Mouse (Mus musculus) small intestine, adult 2 months (tissue): ENCODE data around the gene Gm20422. TPM values are rescaled to one million over a fixed set of nuclear protein-coding genes. Genes with fewer than 3 reads are reported as not detected.

ENCODE experiments used
- H3K27ac ChIP-seq: fragments of 200-500 bp; 2 replicates; pipeline ENCODE4 v1.5.1; 2012; ENCODE audit warnings: low read depth, low read length, control low read depth, inconsistent platforms; ENCODE audit not compliant: insufficient read depth
- H3K27me3 ChIP-seq: fragments of 200-500 bp; 2 replicates; pipeline ENCODE4 v1.6.1; 2012; ENCODE audit warnings: mild to moderate bottlenecking, moderate library complexity, low read length, inconsistent platforms; ENCODE audit not compliant: control insufficient read depth, insufficient read depth
- H3K36me3 ChIP-seq: fragments of 200-500 bp; 2 replicates; pipeline ENCODE4 v1.6.1; 2012; ENCODE audit warnings: mild to moderate bottlenecking, low read length, control low read depth, inconsistent platforms; ENCODE audit not compliant: control insufficient read depth, insufficient read depth
- H3K4me1 ChIP-seq: fragments of 200-500 bp; 2 replicates; pipeline ENCODE4 v1.6.1; 2012; ENCODE audit warnings: low read length, inconsistent platforms, mixed read lengths; ENCODE audit not compliant: control insufficient read depth, insufficient read depth, insufficient read length
- H3K4me3 ChIP-seq: fragments of 200-500 bp; 2 replicates; pipeline ENCODE4 v1.5.1; 2012; ENCODE audit warnings: low read depth, mild to moderate bottlenecking, control low read depth, inconsistent platforms, low read length, moderate library complexity
- CTCF ChIP-seq: fragments of 200-500 bp; IDR thresholded peaks from 2 replicates; pipeline ENCODE4 v1.5.1; 2012; ENCODE audit warnings: low read depth, mild to moderate bottlenecking, control low read depth, inconsistent platforms, low read length, moderate library complexity, mixed read lengths; ENCODE audit not compliant: insufficient replicate concordance, insufficient read length; ENCODE audit errors: extremely low read depth
- POLR2A ChIP-seq: fragments of 200-500 bp; IDR thresholded peaks from 2 replicates; pipeline ENCODE4 v1.6.1; 2012; ENCODE audit warnings: low read depth, mild to moderate bottlenecking, control low read depth, inconsistent platforms, low read length, moderate library complexity
- WGBS: fragments of 180-500 bp; shearing (Covaris S2); methylation state at CpG from one replicate; pipeline ENCODE4 v1.1.7; 2018; 5-methylcytosine and 5-hydroxymethylcytosine counted together
- polyA plus RNA-seq: library from polyadenylated mRNA; depleted of rRNA; stranded (reverse); fragments of >200 nt; gene quantifications from 2 replicates; pipeline ENCODE4 v1.2.3, GENCODE M21; 2012

Gm20422 gene
- polyA plus RNA-seq, 1 experiment, result not detected

DNA sequence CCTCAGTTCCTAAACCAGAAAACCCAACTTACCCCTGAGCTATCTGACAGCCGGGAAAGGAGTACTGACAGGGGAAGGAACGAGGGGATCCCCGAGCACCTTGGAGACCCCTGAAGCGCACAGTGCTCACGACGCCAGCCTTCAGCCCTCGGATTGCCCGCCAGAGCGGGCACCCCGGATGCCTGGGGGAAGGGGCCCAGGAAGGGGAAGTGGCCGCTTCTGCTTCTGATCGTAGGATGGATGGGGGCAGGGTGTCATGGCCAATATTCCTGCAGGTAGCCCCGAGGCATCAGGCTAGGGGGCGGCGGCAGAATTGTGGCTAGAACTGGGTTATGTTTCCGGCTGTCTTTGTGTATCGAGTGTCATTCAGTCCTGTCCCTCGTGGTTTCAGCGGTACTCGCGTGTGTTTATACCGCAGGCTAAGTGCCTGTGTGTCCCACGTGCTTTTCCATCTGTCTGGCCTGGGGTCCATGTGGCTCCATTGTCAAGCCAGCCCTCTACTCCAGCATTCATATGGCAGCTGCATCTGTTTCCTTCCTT, 34.2 kb upstream of the Gm20422 start:
- H3K36me3 ChIP-seq, result peaks cover 56% of the 10 kb centered on the region
- WGBS, result under 1% methylated on average over 23 of the region's 23 CpGs

DNA sequence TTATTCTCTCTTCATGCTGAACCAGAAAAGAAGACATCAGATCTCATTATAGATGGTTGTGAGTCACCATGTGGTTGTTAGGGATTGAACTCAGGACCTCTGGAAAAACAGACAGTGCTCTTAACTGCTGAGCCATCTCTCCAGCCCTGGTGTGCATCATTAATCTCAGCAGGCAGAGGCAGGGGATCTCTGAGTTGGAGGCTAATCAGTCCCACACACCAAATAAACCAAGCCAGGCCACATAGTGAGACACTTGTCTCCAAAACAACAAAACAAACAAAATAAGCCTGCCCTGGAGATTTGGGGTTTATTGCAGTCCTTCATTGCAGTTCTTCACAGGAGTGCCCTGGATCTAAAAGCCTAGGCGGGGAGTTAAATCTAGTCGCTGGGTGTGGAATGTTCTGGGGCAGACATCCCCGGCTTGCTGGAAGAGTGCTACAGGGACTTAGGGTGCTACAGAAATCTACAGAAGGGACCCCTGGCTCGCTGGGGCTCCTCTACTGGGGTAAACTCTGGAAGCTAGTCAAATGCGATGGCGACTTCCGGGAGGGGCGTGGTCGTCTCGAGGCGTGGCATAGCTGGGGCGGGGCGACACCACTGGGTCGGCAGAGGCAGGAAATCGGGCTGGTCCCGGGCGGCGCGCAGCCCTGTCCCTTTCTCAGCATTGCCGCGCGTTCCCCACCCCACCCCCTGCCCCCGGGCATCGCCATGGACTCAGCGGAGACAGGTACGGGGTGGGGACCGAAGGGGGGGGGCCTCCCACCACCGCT, 33.6 kb upstream of the Gm20422 start, which contains the start of gene Gmip:
Gmip (plus strand) TSS at position 586 of the 770 bp plus-strand sequence.
- WGBS, result 4% methylated on average over 28 of the region's 28 CpGs

More for the DNA sequence above, 34.2 kb upstream of the Gm20422 start:
- TF ChIP-seq CTCF, result no peak
- TF ChIP-seq POLR2A, result no peak
- H3K27me3 ChIP-seq, result no peaks in the 10 kb centered on the region
- H3K4me3 ChIP-seq, result peak overlapping the region; percentile 89
- H3K4me1 ChIP-seq, result peaks cover 5% of the 10 kb centered on the region; the same call in 1 of the 2 replicates
- H3K27ac ChIP-seq, result no peak overlapping the region

DNA sequence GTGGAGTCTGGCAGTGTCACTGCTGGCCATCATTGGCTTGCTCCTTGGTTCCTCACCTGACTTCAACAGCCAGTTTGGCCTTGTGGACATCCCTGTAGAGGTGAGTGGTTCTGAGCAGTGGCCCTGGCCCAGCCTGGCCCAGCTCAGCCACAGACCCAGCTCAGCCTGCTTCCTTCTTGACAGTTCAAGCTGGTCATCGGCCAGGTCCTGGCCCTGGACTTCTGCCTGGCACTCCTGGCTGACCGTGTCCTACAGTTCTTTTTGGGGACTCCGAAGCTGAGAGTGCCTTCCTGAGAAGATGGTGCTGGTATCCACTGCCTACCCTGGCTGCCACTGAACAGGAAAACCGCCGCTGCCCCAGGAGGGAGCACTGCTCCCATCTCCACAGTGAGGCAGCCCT, 32.5 kb upstream of the Gm20422 start:
- Histone ChIP-seq H3K27me3 (no peaks in the 10 kb centered on the region), H3K36me3 (peaks cover 65% of the 10 kb centered on the region), H3K4me1 (peaks cover 5% of the 10 kb centered on the region; the same call in 1 of the 2 replicates), H3K27ac (no peak overlapping the region), H3K4me3 (no peak overlapping the region)
- 92% methylated on average over 5 of the region's 5 CpGs for WGBS
- TF ChIP-seq CTCF (no peak), POLR2A (no peak)

More for the DNA sequence above, 33.6 kb upstream of the Gm20422 start, which contains the start of gene Gmip:
- H3K36me3 ChIP-seq, result peaks cover 56% of the 10 kb centered on the region
- TF ChIP-seq POLR2A, result peak; percentile 67; the same call in 1 of the 2 replicates
- no peak for TF ChIP-seq CTCF
- peaks cover 5% of the 10 kb centered on the region; the same call in 1 of the 2 replicates for H3K4me1 ChIP-seq
- H3K27ac ChIP-seq, result peak within 1 kb of the TSS; percentile 17
- H3K4me3 ChIP-seq, result peak within 1 kb of the TSS; percentile 89
- no peaks in the 10 kb centered on the region for H3K27me3 ChIP-seq

DNA sequence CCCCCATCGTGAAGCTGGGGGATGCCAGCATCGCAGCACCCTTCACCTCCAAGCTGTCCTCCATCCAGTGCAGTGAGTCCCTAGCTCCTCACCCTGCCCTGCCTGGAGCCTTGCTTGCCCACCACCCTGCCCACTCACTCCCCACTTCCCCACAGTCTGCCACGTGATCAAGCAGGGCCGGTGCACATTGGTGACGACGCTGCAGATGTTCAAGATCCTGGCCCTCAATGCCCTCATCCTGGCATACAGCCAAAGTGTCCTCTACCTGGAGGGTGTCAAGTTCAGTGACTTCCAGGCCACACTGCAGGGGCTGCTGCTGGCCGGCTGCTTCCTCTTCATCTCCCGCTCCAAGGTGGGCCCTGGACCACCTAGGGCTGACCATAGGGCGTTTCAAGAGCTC, 30.8 kb upstream of the Gm20422 start:
- no peak for TF ChIP-seq POLR2A
- no peak for TF ChIP-seq CTCF
- 85% methylated on average over 9 of the region's 9 CpGs for WGBS

DNA sequence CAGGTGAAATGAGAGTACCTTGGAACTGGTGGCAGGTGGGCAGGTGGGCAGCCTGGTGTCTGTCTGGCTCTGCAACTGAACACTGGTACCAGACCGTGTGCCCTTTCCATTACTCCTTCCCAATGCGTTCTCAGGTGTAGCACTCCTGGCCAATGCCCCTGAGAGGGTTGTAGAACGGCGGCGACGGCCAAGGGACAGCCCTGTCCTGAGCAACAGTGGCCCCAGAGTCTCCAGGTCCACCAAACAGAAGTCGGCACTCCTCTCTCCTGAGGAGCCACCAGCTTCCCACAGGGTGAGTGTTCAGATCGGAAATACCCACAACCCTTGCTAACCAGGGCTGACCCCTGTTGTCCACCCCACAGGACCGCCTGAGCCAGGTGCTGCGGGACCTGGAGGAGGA, 30.4 kb upstream of the Gm20422 start:
- Histone ChIP-seq H3K4me1 (peaks cover 5% of the 10 kb centered on the region; the same call in 1 of the 2 replicates), H3K27ac (no peak overlapping the region), H3K36me3 (peaks cover 73% of the 10 kb centered on the region), H3K4me3 (no peak overlapping the region), H3K27me3 (no peaks in the 10 kb centered on the region)
- WGBS, result 96% methylated on average over 10 of the region's 10 CpGs
- TF ChIP-seq POLR2A (no peak), CTCF (no peak)

More for the DNA sequence above, 30.8 kb upstream of the Gm20422 start:
- H3K27ac ChIP-seq, result no peak overlapping the region
- H3K36me3 ChIP-seq, result peaks cover 69% of the 10 kb centered on the region
- H3K27me3 ChIP-seq, result no peaks in the 10 kb centered on the region
- H3K4me3 ChIP-seq, result no peak overlapping the region
- H3K4me1 ChIP-seq, result peaks cover 5% of the 10 kb centered on the region; the same call in 1 of the 2 replicates

DNA sequence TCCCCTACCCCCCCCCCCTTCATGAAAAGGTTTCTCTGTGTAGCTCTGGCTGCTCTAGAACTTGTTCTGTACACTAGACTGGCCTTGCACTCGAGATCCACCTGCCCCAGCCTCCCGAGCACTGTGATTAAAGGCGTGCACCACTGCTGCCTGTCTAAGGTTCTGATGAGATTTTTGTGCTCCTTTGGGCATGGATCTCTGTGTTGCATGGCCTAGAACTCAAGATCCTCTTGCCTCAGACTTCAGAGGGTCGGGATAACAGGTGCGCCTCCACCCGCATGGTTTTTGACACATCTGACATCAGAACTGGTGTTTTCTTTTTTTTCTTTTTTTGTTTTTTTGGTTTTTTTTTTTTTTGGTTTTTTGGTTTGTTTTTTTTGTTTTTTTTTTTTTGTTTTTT, 29.9 kb upstream of the Gm20422 start:
- H3K27ac ChIP-seq, result no peak overlapping the region
- no peaks in the 10 kb centered on the region for H3K27me3 ChIP-seq
- WGBS, result 89% methylated on average over 6 of the region's 6 CpGs
- H3K4me1 ChIP-seq, result peaks cover 5% of the 10 kb centered on the region; the same call in 1 of the 2 replicates
- peaks cover 78% of the 10 kb centered on the region for H3K36me3 ChIP-seq
- no peak for TF ChIP-seq CTCF
- TF ChIP-seq POLR2A, result no peak
- H3K4me3 ChIP-seq, result no peak overlapping the region

DNA sequence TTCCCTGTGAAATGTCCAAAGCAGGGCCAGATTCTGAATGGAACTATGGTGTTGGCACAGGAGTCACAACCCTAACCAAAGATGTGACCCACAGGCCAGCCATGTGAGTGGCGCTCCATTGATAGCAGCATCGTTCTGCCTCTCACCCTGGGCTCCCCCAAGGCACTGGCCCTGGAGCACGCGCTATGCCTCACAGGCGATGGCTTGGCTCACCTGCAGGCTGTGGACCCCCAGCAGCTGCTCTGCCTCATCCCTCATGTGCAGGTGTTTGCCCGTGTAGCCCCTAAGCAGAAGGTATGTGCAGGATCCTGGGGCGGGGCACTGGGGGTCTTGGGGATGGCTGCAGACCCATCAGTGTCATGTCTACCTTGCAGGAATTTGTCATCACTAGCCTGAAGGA, 28.7 kb upstream of the Gm20422 start:
- Histone ChIP-seq H3K4me3 (no peak overlapping the region), H3K27ac (no peak overlapping the region), H3K36me3 (peaks cover 90% of the 10 kb centered on the region), H3K27me3 (no peaks in the 10 kb centered on the region), H3K4me1 (peaks cover 2% of the 10 kb centered on the region; the same call in 1 of the 2 replicates)
- WGBS, result 91% methylated on average over 7 of the region's 7 CpGs
- no peak for TF ChIP-seq POLR2A
